In genomic region chr8:59232799-59233198, GRCm38 (mm10) we compare ENCODE assay signal across 17 mouse cellular contexts.
"Had no signal": no experiment of that assay in that cellular context is flagged by ENCODE, and none has a peak within 500 bp of the region (broad histone marks: within the 10 kb centered on the region; RNA-seq: fewer than 3 reads in every experiment).

No protein-coding gene starts in this region.

- H3K36me3 ChIP-seq: lung, embryonic 15.5 days; midbrain, embryonic 13.5 days; midbrain, embryonic 15.5 days; neural tube, embryonic 12.5 days; stomach, embryonic 15.5 days had no signal

- H3K4me3 ChIP-seq: lung, embryonic 15.5 days; megakaryocyte, embryonic 14.5 days; midbrain, embryonic 13.5 days; midbrain, embryonic 15.5 days; neural tube, embryonic 12.5 days; stomach, embryonic 15.5 days had no signal

- H3K9ac ChIP-seq: lung, embryonic 15.5 days; midbrain, embryonic 13.5 days; midbrain, embryonic 15.5 days; neural tube, embryonic 12.5 days; stomach, embryonic 15.5 days had no signal

- H3K4me2 ChIP-seq: lung, embryonic 15.5 days; midbrain, embryonic 11.5 days; midbrain, embryonic 13.5 days; midbrain, embryonic 15.5 days; neural tube, embryonic 12.5 days; stomach, embryonic 15.5 days had no signal

- H3K4me1 ChIP-seq: lung, embryonic 15.5 days; megakaryocyte, embryonic 14.5 days; midbrain, embryonic 13.5 days; midbrain, embryonic 15.5 days; neural tube, embryonic 12.5 days; stomach, embryonic 15.5 days had no signal

- ATAC-seq: lung, postnatal 0 days; midbrain, embryonic 13.5 days; midbrain, embryonic 15.5 days had no signal

- H3K9me3 ChIP-seq: lung, embryonic 15.5 days; megakaryocyte, embryonic 14.5 days; midbrain, embryonic 13.5 days; midbrain, embryonic 15.5 days; neural tube, embryonic 12.5 days; stomach, embryonic 15.5 days had no signal

- DNase-seq: lung, adult 2 months; lung, postnatal 14 days; lung, postnatal 36 days; right cerebral cortex, postnatal 14 days; thymus, adult 2 months; thymus, postnatal 25 days; thymus, postnatal 4 days had no signal

- H3K27ac ChIP-seq: lung, embryonic 15.5 days; macrophage; midbrain, embryonic 13.5 days; midbrain, embryonic 15.5 days; neural tube, embryonic 12.5 days; stomach, embryonic 15.5 days; stomach, postnatal 0 days had no signal

- H3K27me3 ChIP-seq: lung, embryonic 15.5 days; megakaryocyte, embryonic 14.5 days; midbrain, embryonic 13.5 days; midbrain, embryonic 15.5 days; neural tube, embryonic 12.5 days; stomach, embryonic 15.5 days had no signal
